Mouse (Mus musculus): ENCODE results near the gene Gng11. TPM values are rescaled to one million over a fixed set of nuclear protein-coding genes. Genes with fewer than 3 reads are reported as not detected.

Gene Gng11
- 15.1 and 20.6 TPM in 2 replicates for polyA plus RNA-seq (2012; rRNA removed)

GRCm38 (mm10) chr6:4003890-4004306 lies at the start of gene Gng11:
Gng11 (plus strand) TSS chr6:4003904.

GRCm38 (mm10) chr6:3988750-3989149 lies 15.0 kb upstream of the Gng11 start, which contains the start of gene Tfpi2:
Tfpi2 (minus strand) TSS chr6:3988919.

GRCm38 (mm10) chr6:3993492-3993891 lies 10.2 kb upstream of the Gng11 start, which contains the start of gene Gngt1:
Gngt1 (plus strand) TSS chr6:3993792.

Other genes with a start within 250 kb of the Gng11 start
- 0.44 and 0.72 TPM in 2 replicates for gene Calcr, start 239.2 kb upstream of the Gng11 start, polyA plus RNA-seq (2012; rRNA removed)
- 0.91 and 1.2 TPM in 2 replicates for gene Tfpi2, start 15.0 kb upstream of the Gng11 start, polyA plus RNA-seq (2012; rRNA removed)
- gene Gngt1, start 10.1 kb upstream of the Gng11 start, polyA plus RNA-seq (2012; rRNA removed): not detected in 2 replicates
- 29.6 and 45.7 TPM in 2 replicates for gene Bet1, start 83.1 kb downstream of the Gng11 start, polyA plus RNA-seq (2012; rRNA removed)

Measured in central nervous system, embryonic 11.5 days (tissue).